Mouse (Mus musculus) hindbrain, postnatal 0 days (tissue): ENCODE results near the gene Fanci. TPM values are rescaled to one million over a fixed set of nuclear protein-coding genes. Genes with fewer than 3 reads are reported as not detected.
A peak's percentile ranks its signal among the peaks of the same experiment; 100 is the strongest.

Source experiments
- ATAC-seq: fragments of 200-750 bp; cut with Nextera tagmentation; 2 replicates; pipeline ENCODE4 v1.8.0; 2017; ENCODE audit warnings: mild to moderate bottlenecking, moderate TSS enrichment, moderate library complexity
- DNase-seq: peaks from one replicate; pipeline ENCODE4 v3.0.0-alpha.2; 2015; ENCODE audit warnings: low spot score
- H3K27ac ChIP-seq: fragments of 300-500 bp; sonication (generic); 2 replicates; pipeline ENCODE4 v1.5.1; 2014; ENCODE audit warnings: mild to moderate bottlenecking
- H3K27me3 ChIP-seq: fragments of 300-500 bp; sonication (generic); 2 replicates; pipeline ENCODE4 v1.6.1; 2014; ENCODE audit warnings: low read length, mixed read lengths; ENCODE audit not compliant: insufficient read depth
- H3K36me3 ChIP-seq: fragments of 300-500 bp; sonication (generic); 2 replicates; pipeline ENCODE4 v1.6.1; 2014; ENCODE audit warnings: low read length, mixed read lengths; ENCODE audit not compliant: insufficient read depth
- H3K4me1 ChIP-seq: fragments of 300-500 bp; sonication (generic); 2 replicates; pipeline ENCODE4 v1.6.1; 2014; ENCODE audit warnings: antibody characterized with exemption, low read length, mixed read lengths; ENCODE audit not compliant: insufficient read depth
- H3K4me2 ChIP-seq: fragments of 300-500 bp; sonication (generic); 2 replicates; pipeline ENCODE4 v1.6.1; 2014; ENCODE audit warnings: low read depth, mild to moderate bottlenecking, low read length, moderate library complexity, mixed read lengths
- H3K4me3 ChIP-seq: fragments of 300-500 bp; sonication (generic); 2 replicates; pipeline ENCODE4 v1.5.1; 2014; ENCODE audit warnings: low read length
- H3K9ac ChIP-seq: fragments of 300-500 bp; sonication (generic); replicated peaks from 2 replicates; pipeline ENCODE4 v1.6.1; 2014; ENCODE audit warnings: mild to moderate bottlenecking, low read length, moderate library complexity, mixed read lengths
- H3K9me3 ChIP-seq: fragments of 300-500 bp; sonication (generic); 2 replicates; pipeline ENCODE4 v1.6.1; 2016; ENCODE audit warnings: low read length, mixed read lengths
- CTCF ChIP-seq: IDR thresholded peaks from 2 replicates; pipeline ENCODE4 v1.5.1; 2016; ENCODE audit warnings: antibody characterized with exemption, control low read depth, low read depth
- WGBS: fragments of 180-500 bp; shearing (Covaris S2); extraction: QIAGEN DNeasy Blood & Tissue Kit; methylation state at CpG from one replicate; pipeline ENCODE4 v1.1.7; 2014; 5-methylcytosine and 5-hydroxymethylcytosine counted together
- polyA plus RNA-seq: library from polyadenylated mRNA; unstranded; fragments of >200 nt; fragmentation: Nextera tagmentation; extraction: Ambion mirVana; gene quantifications from 2 replicates; pipeline ENCODE4 v1.2.1, GENCODE M21; 2015
- total RNA-seq: library from RNA; depleted of rRNA; stranded (reverse); fragments of >200 nt; gene quantifications from 2 replicates; pipeline ENCODE4 v1.2.3, GENCODE M21; 2014; rRNA removed

The Fanci gene
- total RNA-seq (2.9 and 3.5 TPM in 2 replicates), polyA plus RNA-seq (1.9 and 2.4 TPM in 2 replicates)

DNA sequence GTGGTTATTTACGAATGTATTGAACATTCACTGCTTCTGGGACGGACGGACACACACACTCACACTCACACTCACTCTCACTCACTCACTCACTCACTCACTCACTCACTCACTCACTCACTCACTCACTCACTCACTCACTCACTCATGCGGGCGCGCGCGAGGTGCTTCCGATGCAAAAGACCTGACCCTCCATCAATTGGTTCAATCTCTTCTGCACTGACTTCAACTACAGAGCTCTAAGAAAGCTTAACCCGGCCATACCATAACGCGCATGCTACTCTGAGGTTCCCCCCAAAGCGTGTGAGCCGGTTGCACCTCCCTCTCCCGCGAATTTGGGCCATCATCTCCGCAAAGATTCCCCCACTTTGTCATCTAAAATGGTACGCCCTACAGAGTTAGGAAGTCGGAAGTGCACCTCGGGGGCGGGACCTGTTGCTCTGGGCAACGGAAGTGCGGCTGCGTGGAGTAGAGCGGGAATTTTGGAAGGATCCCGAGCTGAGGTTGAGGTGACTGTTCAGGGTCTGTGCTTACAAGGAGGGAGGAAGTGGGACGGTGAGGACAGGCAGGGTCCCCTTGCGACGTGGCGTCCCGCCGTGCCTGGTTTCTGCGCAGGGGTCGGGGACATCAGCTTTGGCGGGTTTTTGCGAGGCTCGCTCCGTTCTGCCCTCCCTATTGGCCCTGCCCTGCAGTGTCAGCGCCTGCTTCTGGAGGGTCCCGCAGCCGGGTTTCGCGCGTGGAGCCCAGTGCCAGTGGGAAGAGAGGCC is at the start of gene Fanci:
Fanci (plus strand) TSS at position 47 of the 767 bp plus-strand sequence.
- no peaks in the 10 kb centered on the region for H3K9me3 ChIP-seq
- no peak for TF ChIP-seq CTCF
- peak within 1 kb of the TSS; percentile 89 for H3K27ac ChIP-seq
- ATAC-seq (peak; percentile 96), DNase-seq (peak; percentile 97)
- no peaks in the 10 kb centered on the region for H3K36me3 ChIP-seq
- peak within 1 kb of the TSS; percentile 98 for H3K4me2 ChIP-seq
- H3K27me3 ChIP-seq = no peaks in the 10 kb centered on the region
- H3K4me1 ChIP-seq = 0 out of 2 replicates have a peak, but pooled peaks cover 7% of the 10 kb centered on the region
- WGBS = under 1% methylated on average over 44 of the region's 44 CpGs
- H3K9ac ChIP-seq = peak within 1 kb of the TSS; percentile 69
- H3K4me3 ChIP-seq = peak within 1 kb of the TSS; percentile 53

DNA sequence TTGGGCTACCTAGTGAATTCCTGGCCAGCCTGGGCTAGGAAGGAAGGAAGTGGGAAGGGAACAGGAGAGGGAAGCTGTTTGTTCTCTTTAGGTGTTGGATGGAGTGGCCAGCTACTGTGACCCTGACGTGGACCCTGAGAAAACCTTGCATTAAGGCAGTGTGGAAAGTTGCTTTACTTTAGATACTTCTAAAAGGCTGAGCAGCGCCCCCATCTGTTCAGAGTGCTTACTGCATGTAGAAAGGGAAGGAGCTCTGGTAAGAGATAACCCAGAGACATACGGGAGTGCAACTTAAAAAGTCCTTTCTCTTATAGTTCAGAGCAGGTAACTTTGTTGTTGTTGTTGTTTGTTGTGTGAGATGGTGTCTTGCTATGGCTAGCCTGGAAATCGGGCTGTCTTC is 45.8 kb upstream of the Fanci start:
- Histone ChIP-seq H3K9me3 (no peaks in the 10 kb centered on the region), H3K36me3 (peaks cover 20% of the 10 kb centered on the region), H3K4me1 (no peaks in the 10 kb centered on the region), H3K9ac (no peak overlapping the region), H3K27me3 (no peaks in the 10 kb centered on the region), H3K4me3 (no peak overlapping the region), H3K4me2 (no peak overlapping the region), H3K27ac (no peak overlapping the region)
- DNase-seq = peak; percentile 79
- 52% methylated on average over 4 of the region's 4 CpGs for WGBS
- no peak for ATAC-seq
- peak; percentile 75 for TF ChIP-seq CTCF

DNA sequence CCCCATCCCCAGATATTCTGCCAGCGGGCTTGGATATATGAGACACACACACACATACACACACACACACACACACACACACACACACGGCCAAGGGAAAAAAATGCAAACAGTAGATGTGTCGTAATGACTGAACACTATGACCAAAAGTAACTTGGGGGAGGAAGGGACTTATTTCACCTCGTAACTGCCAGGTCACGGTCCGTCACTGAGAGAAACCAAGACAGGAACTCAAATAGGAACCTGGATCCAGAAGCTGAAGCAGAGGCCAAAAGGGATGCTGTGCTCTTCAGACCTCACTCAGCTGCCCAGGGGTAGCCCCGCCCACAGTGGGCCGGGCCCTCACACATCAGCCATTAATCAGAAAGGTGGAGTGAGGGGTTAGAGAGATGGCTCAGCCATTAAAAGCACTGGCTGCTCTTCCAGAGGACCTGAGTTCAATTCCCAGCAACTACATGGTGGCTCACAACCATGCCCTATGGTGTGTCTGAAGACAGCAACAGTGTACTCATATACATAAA is 45.1 kb upstream of the Fanci start:
- no peaks in the 10 kb centered on the region for H3K4me1 ChIP-seq
- H3K36me3 ChIP-seq = peaks cover 26% of the 10 kb centered on the region
- no peaks in the 10 kb centered on the region for H3K27me3 ChIP-seq
- H3K4me3 ChIP-seq = no peak overlapping the region
- no peak for TF ChIP-seq CTCF
- H3K9ac ChIP-seq = no peak overlapping the region
- no peak overlapping the region for H3K4me2 ChIP-seq
- ATAC-seq = no peak
- 80% methylated on average over 8 of the region's 8 CpGs for WGBS
- H3K9me3 ChIP-seq = no peaks in the 10 kb centered on the region
- no peak for DNase-seq
- no peak overlapping the region for H3K27ac ChIP-seq

DNA sequence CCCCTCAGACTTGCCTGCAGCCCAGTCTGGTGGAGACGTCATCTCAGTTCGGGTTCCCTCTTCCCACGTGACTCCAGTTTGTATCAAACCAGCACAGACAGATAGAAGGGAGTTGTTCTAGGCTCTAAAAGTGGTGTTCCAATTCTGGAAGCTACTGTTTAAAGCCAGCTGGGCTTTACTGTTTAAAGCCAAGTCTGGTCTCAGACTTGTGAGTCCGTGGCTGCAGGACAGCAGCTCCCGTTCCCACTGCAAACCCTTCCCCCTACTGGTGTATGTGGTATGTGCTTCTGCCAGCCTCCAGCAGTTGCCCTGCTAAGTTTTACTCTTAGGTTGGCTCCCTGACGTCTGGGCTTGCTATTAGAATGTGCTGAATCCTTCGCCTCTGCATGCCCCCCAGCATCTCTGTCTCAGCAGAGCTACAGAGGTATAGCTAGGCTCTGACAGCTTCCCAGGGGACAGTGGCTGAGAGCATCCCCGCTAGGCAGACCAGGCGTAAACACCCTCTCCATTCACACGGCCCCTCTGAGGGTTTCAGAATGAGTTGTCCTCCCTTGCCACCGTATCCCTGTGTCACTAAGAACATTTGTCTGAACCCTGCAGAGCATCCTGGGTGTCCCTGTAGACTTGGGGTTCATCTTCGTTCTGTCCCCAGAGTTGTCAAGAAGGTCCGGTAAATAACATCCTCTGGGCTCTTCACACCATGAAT is 44.5 kb upstream of the Fanci start:
- H3K4me2 ChIP-seq = no peak overlapping the region
- H3K27me3 ChIP-seq = no peaks in the 10 kb centered on the region
- 60% methylated on average over 13 of the region's 13 CpGs for WGBS
- peak; percentile 54 for TF ChIP-seq CTCF
- ATAC-seq = no peak
- peaks cover 32% of the 10 kb centered on the region for H3K36me3 ChIP-seq
- H3K4me1 ChIP-seq = no peaks in the 10 kb centered on the region
- H3K4me3 ChIP-seq = no peak overlapping the region
- H3K9me3 ChIP-seq = no peaks in the 10 kb centered on the region
- no peak overlapping the region for H3K9ac ChIP-seq
- peak; percentile 50 for DNase-seq
- H3K27ac ChIP-seq = no peak overlapping the region; the same call in 1 of the 2 replicates

DNA sequence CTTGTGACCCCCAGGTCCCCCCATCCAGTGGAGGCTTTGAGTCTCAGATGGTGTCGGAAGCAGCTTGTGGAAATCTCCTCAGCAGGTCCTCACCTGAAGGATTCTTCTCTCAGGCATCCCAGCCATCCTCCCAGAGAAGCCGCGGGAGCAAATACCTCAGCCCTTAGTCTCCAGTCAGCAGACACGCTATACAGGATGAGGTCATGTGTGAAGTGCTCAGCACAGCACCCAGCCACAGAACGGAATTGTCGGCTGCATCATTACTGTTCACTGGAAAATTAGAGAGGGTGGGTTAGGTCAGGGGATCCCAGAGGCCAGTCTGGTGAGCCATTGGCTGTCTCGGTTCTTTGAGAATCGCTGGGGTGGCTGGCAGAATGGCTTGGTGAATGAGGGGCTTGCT is 42.9 kb upstream of the Fanci start:
- H3K27me3 ChIP-seq = no peaks in the 10 kb centered on the region
- no peaks in the 10 kb centered on the region for H3K4me1 ChIP-seq
- H3K9ac ChIP-seq = no peak overlapping the region
- H3K4me2 ChIP-seq = no peak overlapping the region
- ATAC-seq (no peak), DNase-seq (no peak)
- peaks cover 34% of the 10 kb centered on the region for H3K36me3 ChIP-seq
- H3K27ac ChIP-seq = no peak overlapping the region
- TF ChIP-seq CTCF = no peak
- 84% methylated on average over 8 of the region's 8 CpGs for WGBS
- H3K9me3 ChIP-seq = no peaks in the 10 kb centered on the region
- H3K4me3 ChIP-seq = no peak overlapping the region

DNA sequence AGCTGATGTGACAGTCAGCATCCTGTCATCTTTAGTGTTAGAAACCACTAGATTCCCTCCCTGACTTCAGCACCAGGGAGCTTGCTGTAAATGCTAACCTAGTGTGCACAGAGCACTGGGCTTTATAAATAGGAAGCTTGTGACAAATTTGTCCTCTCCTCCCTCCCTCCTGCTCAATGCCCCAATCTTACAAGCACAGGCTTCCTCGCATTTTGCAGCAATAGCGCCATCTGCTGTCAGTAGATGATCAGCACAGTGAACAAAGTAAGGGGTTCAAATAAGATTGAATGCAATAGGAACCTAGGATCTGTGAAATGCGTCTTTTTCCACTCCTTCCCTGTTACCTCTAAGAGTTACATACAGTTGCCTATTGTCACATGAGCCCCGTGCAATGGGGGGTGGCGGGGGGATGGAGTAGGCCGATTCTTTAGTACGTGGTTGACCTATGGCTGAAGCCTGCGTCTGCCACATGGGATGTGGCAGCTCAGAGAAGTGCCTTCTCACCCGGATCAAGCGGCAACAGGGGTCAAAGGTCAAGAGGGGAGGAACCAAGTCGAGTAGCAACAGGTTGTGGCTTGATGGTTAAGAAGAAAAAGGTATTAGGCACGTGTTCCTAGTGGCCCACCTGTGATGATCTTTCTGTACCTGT is 41.9 kb upstream of the Fanci start:
- no peak overlapping the region for H3K9ac ChIP-seq
- DNase-seq = peak; percentile 94
- whole genome bisulfite sequencing = 36% methylated on average over 12 of the region's 12 CpGs
- no peak overlapping the region for H3K4me3 ChIP-seq
- H3K27me3 ChIP-seq = no peaks in the 10 kb centered on the region
- H3K4me1 ChIP-seq = no peaks in the 10 kb centered on the region
- ATAC-seq = peak; percentile 73
- H3K9me3 ChIP-seq = no peaks in the 10 kb centered on the region
- H3K36me3 ChIP-seq = peaks cover 41% of the 10 kb centered on the region
- TF ChIP-seq CTCF = peak; percentile 96
- no peak overlapping the region for H3K4me2 ChIP-seq
- H3K27ac ChIP-seq = no peak overlapping the region
